Mouse (Mus musculus) lung, embryonic 14.5 days (tissue): ENCODE measurements around the gene Camta2. TPM values are rescaled to one million over a fixed set of nuclear protein-coding genes. Genes with fewer than 3 reads are reported as not detected.

Experiments used
- ATAC-seq: fragments of 200-750 bp; cut with Nextera tagmentation; 2 replicates; pipeline ENCODE4 v1.8.0; 2017; ENCODE audit warnings: mild to moderate bottlenecking, moderate TSS enrichment, moderate library complexity; ENCODE audit not compliant: insufficient read depth
- DNase-seq: peaks from one replicate; pipeline ENCODE4 v3.0.0-alpha.2; 2015
- H3K27ac ChIP-seq: fragments of 300-500 bp; sonication (generic); 2 replicates; pipeline ENCODE4 v1.5.1; 2014; ENCODE audit warnings: low read depth, mild to moderate bottlenecking, moderate library complexity
- H3K27me3 ChIP-seq: fragments of 300-500 bp; sonication (generic); 2 replicates; pipeline ENCODE4 v1.6.1; 2014; ENCODE audit warnings: low read length, control low read depth; ENCODE audit not compliant: insufficient read depth
- H3K36me3 ChIP-seq: fragments of 300-500 bp; sonication (generic); 2 replicates; pipeline ENCODE4 v1.6.1; 2014; ENCODE audit warnings: control low read depth; ENCODE audit not compliant: insufficient read depth
- H3K4me1 ChIP-seq: fragments of 300-500 bp; sonication (generic); 2 replicates; pipeline ENCODE4 v1.6.1; 2014; ENCODE audit warnings: antibody characterized with exemption, control low read depth; ENCODE audit not compliant: insufficient read depth
- H3K4me2 ChIP-seq: fragments of 300-500 bp; sonication (generic); 2 replicates; pipeline ENCODE4 v1.6.1; 2014; ENCODE audit warnings: mild to moderate bottlenecking
- H3K4me3 ChIP-seq: fragments of 300-500 bp; sonication (generic); 2 replicates; pipeline ENCODE4 v1.5.1; 2014; ENCODE audit warnings: low read depth, low read length
- H3K9ac ChIP-seq: fragments of 300-500 bp; sonication (generic); 2 replicates; pipeline ENCODE4 v1.6.1; 2014
- H3K9me3 ChIP-seq: fragments of 300-500 bp; sonication (generic); 2 replicates; pipeline ENCODE4 v1.6.1; 2016; ENCODE audit warnings: low read depth, low read length, control low read depth
- CTCF ChIP-seq: IDR thresholded peaks from 2 replicates; pipeline ENCODE4 v1.5.1; 2016; ENCODE audit warnings: antibody characterized with exemption, low read depth
- WGBS: fragments of 180-500 bp; shearing (Covaris S2); extraction: QIAGEN DNeasy Blood & Tissue Kit; methylation state at CpG from one replicate; pipeline ENCODE4 v1.1.7; 2014; 5-methylcytosine and 5-hydroxymethylcytosine counted together
- polyA plus RNA-seq: library from polyadenylated mRNA; unstranded; fragments of >200 nt; fragmentation: Nextera tagmentation; extraction: Ambion mirVana; gene quantifications from 2 replicates; pipeline ENCODE4 v1.2.1, GENCODE M21; 2014

The Camta2 gene
- polyA plus RNA-seq = 15.3 and 16.2 TPM in 2 replicates

DNA sequence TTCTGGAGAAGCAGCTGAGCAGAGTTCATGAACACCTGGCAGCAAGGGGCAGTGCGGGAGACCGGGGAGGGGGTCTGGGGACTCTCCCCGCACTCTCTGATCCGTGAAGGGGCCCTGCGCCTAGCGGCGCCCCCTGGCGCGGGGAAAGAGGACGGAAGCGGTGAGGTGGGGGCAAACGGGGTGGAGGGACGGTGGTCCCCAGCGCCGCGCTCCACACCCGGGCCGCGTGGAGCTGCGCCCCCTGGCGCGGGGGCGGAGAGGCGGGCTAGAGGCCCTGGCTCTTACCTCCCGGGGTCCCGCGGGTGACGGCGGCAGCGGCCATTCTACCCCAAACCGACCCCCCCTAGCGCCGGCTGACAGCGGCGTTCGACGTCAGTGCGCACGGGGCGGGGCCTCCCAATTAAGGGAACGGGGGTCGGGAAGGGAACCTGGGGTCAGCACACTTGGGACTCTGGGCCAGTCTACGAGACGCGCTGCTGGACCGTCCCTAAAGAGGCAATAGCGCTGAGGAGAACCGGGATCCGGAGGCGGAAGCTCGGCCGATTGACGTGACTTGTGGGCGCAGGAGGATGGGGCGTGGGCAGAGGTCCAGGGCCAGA, at the start of gene Camta2:
Gene Camta2, minus strand, starts transcription at position 505 of the 599 bp plus-strand sequence.
- TF ChIP-seq CTCF = peak; percentile 57
- Histone ChIP-seq H3K36me3 (peaks cover 34% of the 10 kb centered on the region), H3K27ac (peak within 1 kb of the TSS; percentile 88), H3K27me3 (no peaks in the 10 kb centered on the region), H3K4me3 (peak within 1 kb of the TSS; percentile 87), H3K4me2 (peak within 1 kb of the TSS; percentile 80), H3K9me3 (no peaks in the 10 kb centered on the region), H3K4me1 (no peaks in the 10 kb centered on the region), H3K9ac (peak within 1 kb of the TSS; percentile 82)
- WGBS = under 1% methylated on average over 53 of the region's 55 CpGs
- peak; percentile 92 for DNase-seq
- ATAC-seq = peak; percentile 89

DNA sequence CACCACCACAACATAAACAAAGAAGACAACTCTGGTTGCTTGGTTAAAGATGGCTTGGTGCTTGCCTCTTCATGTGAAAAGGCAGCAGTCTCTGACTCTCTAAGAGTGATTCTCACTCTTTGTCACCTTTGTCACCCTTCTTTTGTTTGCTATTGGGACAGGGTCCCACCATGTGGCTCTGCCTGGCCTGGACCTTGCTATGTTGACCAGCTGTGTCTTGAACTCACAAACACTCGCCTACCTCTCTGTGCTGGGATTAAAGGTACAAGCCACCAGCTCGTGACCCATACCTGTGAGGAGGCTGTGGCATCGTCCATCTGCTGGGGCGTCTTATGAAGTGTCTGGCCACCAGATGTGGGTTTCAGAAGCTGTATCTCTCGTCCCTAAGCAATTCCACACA, 45.4 kb upstream of the Camta2 start:
- no peak overlapping the region for H3K4me2 ChIP-seq
- no peak overlapping the region for H3K27ac ChIP-seq
- 40% methylated on average over 5 of the region's 5 CpGs for WGBS
- H3K27me3 ChIP-seq = no peaks in the 10 kb centered on the region
- DNase-seq (no peak), ATAC-seq (no peak)
- no peaks in the 10 kb centered on the region for H3K9me3 ChIP-seq
- H3K36me3 ChIP-seq = peaks cover 9% of the 10 kb centered on the region
- no peak overlapping the region for H3K4me3 ChIP-seq
- no peak for TF ChIP-seq CTCF
- H3K9ac ChIP-seq = no peak overlapping the region
- H3K4me1 ChIP-seq = no peaks in the 10 kb centered on the region

- ATAC-seq (no peak), DNase-seq (no peak)
- WGBS = 58% methylated on average over 5 of the region's 5 CpGs
- Histone ChIP-seq H3K9ac (no peak overlapping the region), H3K4me3 (no peak overlapping the region), H3K4me1 (no peaks in the 10 kb centered on the region), H3K27ac (no peak overlapping the region), H3K4me2 (no peak overlapping the region), H3K27me3 (no peaks in the 10 kb centered on the region), H3K36me3 (peaks cover 30% of the 10 kb centered on the region), H3K9me3 (no peaks in the 10 kb centered on the region)
- TF ChIP-seq CTCF = no peak
Observed at GRCm38 (mm10) chr11:70731178-70731577, 43.3 kb upstream of the Camta2 start.

DNA sequence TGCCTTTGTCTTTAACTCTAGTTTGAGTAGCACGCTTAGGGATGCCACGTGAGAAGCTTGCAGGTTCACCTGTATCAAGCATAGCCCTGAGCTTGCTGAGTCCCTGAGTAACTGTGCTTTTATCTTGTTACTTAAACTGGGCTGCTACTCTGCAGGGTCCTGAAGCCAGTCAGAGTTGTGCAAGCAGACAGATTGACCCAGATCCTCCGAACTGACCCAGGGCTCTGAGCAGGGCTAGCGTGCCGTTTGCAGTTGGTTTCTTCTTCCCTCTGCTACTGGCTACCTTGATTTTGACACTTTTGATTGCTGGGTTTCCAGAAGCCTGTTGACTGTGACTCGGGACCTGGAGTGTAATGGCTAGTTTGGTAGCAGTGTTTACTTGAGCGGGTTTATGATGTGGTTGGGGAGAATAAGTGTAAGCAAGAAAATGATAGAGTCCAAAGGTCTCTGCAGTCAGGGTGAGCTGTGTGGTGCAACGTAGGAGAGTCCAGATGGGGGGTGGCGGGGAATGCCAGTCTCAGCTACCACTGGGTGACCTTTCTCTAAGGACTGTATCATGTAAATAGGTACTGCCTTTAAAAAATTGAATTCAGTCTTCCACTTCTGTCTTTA, 42.6 kb upstream of the Camta2 start:
- ATAC-seq = no peak
- DNase-seq = no peak
- Histone ChIP-seq H3K4me3 (no peak overlapping the region), H3K4me1 (no peaks in the 10 kb centered on the region), H3K4me2 (no peak overlapping the region), H3K27me3 (no peaks in the 10 kb centered on the region), H3K9me3 (no peaks in the 10 kb centered on the region), H3K36me3 (peaks cover 36% of the 10 kb centered on the region), H3K9ac (no peak overlapping the region), H3K27ac (no peak overlapping the region)
- 67% methylated on average over 9 of the region's 9 CpGs for WGBS
- no peak for TF ChIP-seq CTCF

DNA sequence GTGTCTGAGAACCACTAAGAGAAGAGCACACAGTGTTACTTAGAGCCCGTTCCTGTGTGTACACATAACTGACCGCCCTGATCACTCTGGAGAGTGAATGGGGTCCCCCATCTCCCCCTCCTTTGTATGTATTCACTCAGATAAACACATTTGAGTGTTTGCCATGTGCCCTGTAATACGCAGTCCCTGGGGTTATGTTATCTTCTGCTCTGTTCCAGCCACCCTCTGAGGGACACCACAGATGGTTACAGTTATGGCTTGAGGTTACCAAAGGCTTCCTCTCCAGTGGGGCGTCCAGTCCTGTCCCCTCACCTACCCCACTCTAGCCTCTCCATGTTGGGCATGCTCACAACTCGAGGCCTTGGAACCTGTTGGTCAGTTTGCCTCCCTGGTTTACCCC, 39.5 kb upstream of the Camta2 start:
- H3K4me1 ChIP-seq = no peaks in the 10 kb centered on the region
- H3K27ac ChIP-seq = no peak overlapping the region
- H3K4me2 ChIP-seq = no peak overlapping the region
- ATAC-seq = no peak
- 57% methylated on average over 5 of the region's 5 CpGs for WGBS
- H3K9me3 ChIP-seq = no peaks in the 10 kb centered on the region
- H3K27me3 ChIP-seq = no peaks in the 10 kb centered on the region
- H3K4me3 ChIP-seq = no peak overlapping the region
- no peak for DNase-seq
- H3K9ac ChIP-seq = no peak overlapping the region
- no peak for TF ChIP-seq CTCF
- H3K36me3 ChIP-seq = peaks cover 65% of the 10 kb centered on the region

GRCm38 (mm10) chr11:70726585-70726984, 38.7 kb upstream of the Camta2 start:
- Histone ChIP-seq H3K9me3 (no peaks in the 10 kb centered on the region), H3K36me3 (peaks cover 71% of the 10 kb centered on the region), H3K4me2 (no peak overlapping the region), H3K4me3 (no peak overlapping the region), H3K4me1 (no peaks in the 10 kb centered on the region), H3K27me3 (no peaks in the 10 kb centered on the region), H3K27ac (no peak overlapping the region), H3K9ac (no peak overlapping the region)
- ATAC-seq = no peak
- DNase-seq = no peak
- no peak for TF ChIP-seq CTCF
- WGBS = 92% methylated on average over 2 of the region's 2 CpGs

GRCm38 (mm10) chr11:70724706-70725105, 36.8 kb upstream of the Camta2 start:
- Histone ChIP-seq H3K9ac (no peak overlapping the region), H3K4me1 (no peaks in the 10 kb centered on the region), H3K36me3 (peaks cover 89% of the 10 kb centered on the region), H3K27me3 (no peaks in the 10 kb centered on the region), H3K4me2 (no peak overlapping the region), H3K27ac (no peak overlapping the region), H3K4me3 (no peak overlapping the region), H3K9me3 (no peaks in the 10 kb centered on the region)
- DNase-seq (no peak), ATAC-seq (no peak)
- no peak for TF ChIP-seq CTCF
- 91% methylated on average over 9 of the region's 9 CpGs for WGBS
